Mouse (Mus musculus): ENCODE data around the gene Glod4.
A peak's percentile ranks its signal among the peaks of the same experiment; 100 is the strongest.

Gene Glod4

GRCm38 (mm10) chr11:76085898-76086591 lies 157.5 kb downstream of the Glod4 start:
- peak; percentile 16 for DNase-seq (ENCODE audit: low read depth, low spot score)

- no peak for DNase-seq (ENCODE audit: low read depth, low spot score)
These were observed 158.6 kb downstream of the Glod4 start for GRCm38 (mm10) chr11:76084943-76085342.

- no peak for DNase-seq (ENCODE audit: low read depth, low spot score)
These were observed 159.6 kb downstream of the Glod4 start for GRCm38 (mm10) chr11:76083941-76084367.

GRCm38 (mm10) chr11:76081048-76081640 lies 162.4 kb downstream of the Glod4 start:
- DNase-seq (ENCODE audit: low read depth, low spot score), result no peak

- no peak for DNase-seq (ENCODE audit: low read depth, low spot score)
These were observed 163.2 kb downstream of the Glod4 start for GRCm38 (mm10) chr11:76080293-76080692.

GRCm38 (mm10) chr11:76077341-76077740 lies 166.2 kb downstream of the Glod4 start:
- DNase-seq (ENCODE audit: low read depth, low spot score), result no peak

- no peak for DNase-seq (ENCODE audit: low read depth, low spot score)
These were observed 169.0 kb downstream of the Glod4 start for GRCm38 (mm10) chr11:76074296-76075093.

All from WW6 (cell line).